Mouse (Mus musculus): ENCODE results near the gene Dock9. TPM values are rescaled to one million over a fixed set of nuclear protein-coding genes. Genes with fewer than 3 reads are reported as not detected.

Gene Dock9
- 82.4 and 84.0 TPM in 2 replicates for polyA plus RNA-seq (2012; rRNA removed)

DNA sequence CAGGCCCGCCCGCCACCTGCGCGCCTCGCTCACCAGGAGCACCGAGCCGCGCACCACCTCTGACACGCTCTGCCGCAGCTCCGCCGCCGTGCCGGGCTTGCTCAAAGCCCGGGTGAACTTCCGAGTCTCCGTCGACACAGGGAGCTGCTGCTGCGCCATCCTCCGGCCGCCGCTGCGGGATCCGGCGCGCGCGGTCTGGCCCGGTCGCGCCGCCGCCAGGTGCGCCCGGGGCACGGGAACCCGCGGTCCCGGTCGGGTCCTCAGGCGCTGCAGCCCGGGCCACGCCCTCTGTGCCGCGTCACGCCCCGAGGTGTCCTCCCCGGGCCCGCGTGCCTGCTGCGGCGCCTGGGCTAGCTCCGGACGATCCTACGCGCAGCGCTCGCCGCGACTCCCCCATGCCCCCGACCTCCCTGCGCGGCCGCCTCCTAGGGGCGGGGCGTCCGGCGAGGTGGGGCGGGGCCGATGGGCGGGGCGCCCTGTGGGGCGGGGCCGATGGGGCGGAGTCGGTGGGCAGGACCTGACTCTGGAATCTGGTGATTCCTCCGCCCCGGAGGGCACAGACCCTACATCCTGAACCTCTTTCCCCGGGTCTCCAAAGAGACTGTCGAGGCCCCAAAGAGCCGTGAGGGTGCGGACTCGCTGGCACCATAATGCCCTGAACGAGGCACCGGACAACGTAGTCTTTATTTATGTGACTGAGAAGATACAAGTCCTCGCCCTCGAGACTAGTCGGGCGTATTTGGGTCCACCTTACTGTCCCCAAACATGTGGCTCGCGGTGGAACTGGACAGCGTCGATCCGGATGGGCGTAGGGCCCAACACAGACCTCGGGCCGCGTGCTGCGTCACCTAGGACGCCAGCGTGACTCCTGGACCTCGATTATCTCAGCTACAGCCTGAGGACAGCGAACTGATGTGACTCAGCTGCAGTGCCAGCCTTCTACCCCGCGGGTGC, at the start of gene Dock9:
TSS of gene Dock9 (minus strand) at position 381 of the 954 bp plus-strand sequence.

DNA sequence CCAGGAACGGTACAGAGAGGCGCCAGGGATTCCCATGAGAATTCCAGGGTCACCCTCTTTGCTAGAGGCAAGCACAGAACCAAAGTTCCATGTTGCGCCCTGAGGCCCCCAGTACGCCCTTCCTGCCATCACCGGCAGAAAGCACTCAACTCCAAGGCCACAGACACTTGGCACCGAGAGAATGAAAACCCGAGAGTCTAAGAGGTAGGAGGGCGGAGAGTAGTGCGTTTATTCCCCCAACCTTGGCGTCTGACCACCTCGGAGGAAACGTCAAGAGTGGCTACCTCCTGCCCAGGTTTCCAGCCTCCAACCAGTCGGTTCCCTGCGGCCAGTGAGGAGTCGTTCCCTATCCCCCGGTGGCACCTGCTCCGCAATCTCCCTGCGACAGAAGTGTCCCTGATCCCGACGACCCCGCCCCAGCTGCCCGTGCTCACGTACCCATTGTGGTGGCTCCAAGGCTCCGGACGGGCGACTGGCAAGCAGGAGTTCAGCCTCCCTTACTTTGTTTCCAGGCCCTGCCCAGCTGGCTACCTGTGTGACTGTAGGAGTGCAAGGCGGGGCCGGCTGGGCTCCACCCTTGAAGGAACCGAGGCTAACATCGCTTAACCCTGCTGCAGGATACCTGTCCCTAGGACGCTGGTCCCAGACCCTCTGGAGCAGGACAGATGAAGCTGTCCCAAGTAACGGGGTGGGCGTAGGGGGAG, 292.7 kb downstream of the Dock9 start, which contains the start of gene Slc15a1:
TSS of gene Slc15a1 (minus strand) at position 472 of the 704 bp plus-strand sequence.

Other genes starting within 250 kb of the Dock9 start
- gene Ubac2, start 80.8 kb upstream of the Dock9 start, polyA plus RNA-seq (2012; rRNA removed): 30.2 TPM in 2 replicates
- not detected in 2 replicates for gene Gpr18, start 117.9 kb upstream of the Dock9 start, polyA plus RNA-seq (2012; rRNA removed)
- 0.51 and 0.61 TPM in 2 replicates for gene Gpr183, start 167.4 kb upstream of the Dock9 start, polyA plus RNA-seq (2012; rRNA removed)
- gene Timm8a2, start 236.8 kb upstream of the Dock9 start, polyA plus RNA-seq (2012; rRNA removed): 0.09 and 0.21 TPM in 2 replicates